Mouse (Mus musculus) liver, embryonic 14.5 days (tissue): ENCODE data around the gene Gimap4. TPM values are rescaled to one million over a fixed set of nuclear protein-coding genes. Genes with fewer than 3 reads are reported as not detected.
A peak's percentile ranks its signal among the peaks of the same experiment; 100 is the strongest.

ENCODE experiments used
- ATAC-seq: fragments of 200-750 bp; cut with Nextera tagmentation; 2 replicates; pipeline ENCODE4 v1.8.0; 2017; ENCODE audit warnings: moderate number of reproducible peaks, mild to moderate bottlenecking, moderate library complexity; ENCODE audit not compliant: insufficient read depth
- DNase-seq, 3 experiments: peaks; one replicate each; pipeline ENCODE4 v3.0.0-alpha.2; 2012 to 2013; ENCODE audit warnings: low read depth in 3 of 3, low spot score in 3 of 3
- H3K27ac ChIP-seq: fragments of 300-500 bp; sonication (generic); 2 replicates; pipeline ENCODE4 v1.5.1; 2014; ENCODE audit warnings: moderate library complexity, mild to moderate bottlenecking, control low read depth, inconsistent platforms
- H3K27me3 ChIP-seq: fragments of 300-500 bp; sonication (generic); 2 replicates; pipeline ENCODE4 v1.6.1; 2014; ENCODE audit warnings: mild to moderate bottlenecking, low read length, moderate library complexity; ENCODE audit not compliant: control insufficient read depth, insufficient read depth
- H3K36me3 ChIP-seq: fragments of 300-500 bp; sonication (generic); replicated peaks from 2 replicates; pipeline ENCODE4 v1.6.1; 2014; ENCODE audit warnings: low read depth; ENCODE audit not compliant: control insufficient read depth, insufficient read depth
- H3K4me1 ChIP-seq, 2 experiments: fragments of 200-500 bp in 1 of 2; fragments of 300-500 bp in 1 of 2; sonication (generic) in 1 of 2; replicated peaks; 2 replicates each; pipeline ENCODE4 v1.6.1; 2012 to 2014; ENCODE audit warnings: antibody characterized with exemption in 1 of 2, inconsistent platforms in 1 of 2, low read length in 1 of 2; ENCODE audit not compliant: control insufficient read depth in 2 of 2, insufficient read depth in 2 of 2
- H3K4me2 ChIP-seq: fragments of 300-500 bp; sonication (generic); 2 replicates; pipeline ENCODE4 v1.6.1; 2014; ENCODE audit warnings: low read depth, mild to moderate bottlenecking, control low read depth, moderate library complexity
- H3K4me3 ChIP-seq, 2 experiments: fragments of 200-500 bp in 1 of 2; fragments of 300-500 bp in 1 of 2; sonication (generic) in 1 of 2; 2 replicates each; pipeline ENCODE4 v1.5.1; 2012 to 2014; ENCODE audit warnings: low read depth in 2 of 2, low read length in 2 of 2, mild to moderate bottlenecking in 2 of 2, control low read depth in 1 of 2, inconsistent platforms in 1 of 2, moderate library complexity in 1 of 2; ENCODE audit not compliant: insufficient read depth in 1 of 2
- H3K9ac ChIP-seq: fragments of 300-500 bp; sonication (generic); replicated peaks from 2 replicates; pipeline ENCODE4 v1.6.1; 2014; ENCODE audit warnings: mild to moderate bottlenecking, control low read depth, moderate library complexity
- H3K9me3 ChIP-seq: fragments of 300-500 bp; sonication (generic); 2 replicates; pipeline ENCODE4 v1.6.1; 2016; ENCODE audit warnings: low read length, mixed read lengths; ENCODE audit not compliant: control insufficient read depth
- CTCF ChIP-seq: IDR thresholded peaks from 2 replicates; pipeline ENCODE4 v1.5.1; 2016; ENCODE audit warnings: antibody characterized with exemption, low read depth, control low read depth
- EP300 ChIP-seq: IDR thresholded peaks from 2 replicates; pipeline ENCODE4 v1.6.1; 2016; ENCODE audit warnings: antibody characterized with exemption, low read depth
- WGBS: fragments of 180-500 bp; shearing (Covaris S2); extraction: QIAGEN DNeasy Blood & Tissue Kit; methylation state at CpG from one replicate; pipeline ENCODE4 v1.1.7; 2014; ENCODE audit not compliant: insufficient replicate concordance; 5-methylcytosine and 5-hydroxymethylcytosine counted together
- polyA plus RNA-seq, 2 experiments: library from polyadenylated mRNA; depleted of rRNA in 1 of 2; stranded (reverse) in 1 of 2; unstranded in 1 of 2; fragments of >200 nt; fragmentation: Nextera tagmentation in 1 of 2; extraction: Ambion mirVana in 1 of 2; gene quantifications; 2 replicates each; pipeline versions ENCODE4 v1.2.1 to v1.2.3; 2012 to 2014

Gimap4 gene
- polyA plus RNA-seq, 2 experiments, result 6.2 to 8.3 TPM

DNA sequence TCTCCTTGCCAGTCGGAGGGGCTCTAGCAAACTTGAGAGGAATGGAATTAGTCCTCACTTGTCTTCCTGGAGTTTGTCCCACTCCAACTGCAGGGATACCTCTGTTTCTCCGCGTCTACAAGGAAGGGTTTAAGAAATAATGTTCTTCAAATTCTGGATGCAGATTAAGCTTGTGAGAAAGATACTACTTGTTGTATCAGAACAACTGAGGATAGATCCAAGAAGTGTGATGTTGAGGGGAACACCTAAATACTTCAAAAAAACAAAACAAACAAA, 55.4 kb downstream of the Gimap4 start:
- ATAC-seq, result no peak
- H3K9ac ChIP-seq, result no peak overlapping the region
- H3K27me3 ChIP-seq, result no peaks in the 10 kb centered on the region
- no peak for TF ChIP-seq EP300
- no peak for TF ChIP-seq CTCF
- WGBS, result 40% methylated on average over 3 of the region's 3 CpGs
- H3K9me3 ChIP-seq, result no peaks in the 10 kb centered on the region
- H3K4me2 ChIP-seq, result peak overlapping the region; percentile 6; the same call in 1 of the 2 replicates
- 0 out of 4 replicates have a peak overlapping the region, but pooled peaks of 1 of the 2 experiments have one; percentile 3 for H3K4me3 ChIP-seq
- H3K4me1 ChIP-seq, result peaks cover 0 to 14% of the 10 kb centered on the region in 2 experiments; a peak in 2 of 4 replicates
- H3K36me3 ChIP-seq, result no peaks in the 10 kb centered on the region
- no peak for DNase-seq
- no peak overlapping the region for H3K27ac ChIP-seq

DNA sequence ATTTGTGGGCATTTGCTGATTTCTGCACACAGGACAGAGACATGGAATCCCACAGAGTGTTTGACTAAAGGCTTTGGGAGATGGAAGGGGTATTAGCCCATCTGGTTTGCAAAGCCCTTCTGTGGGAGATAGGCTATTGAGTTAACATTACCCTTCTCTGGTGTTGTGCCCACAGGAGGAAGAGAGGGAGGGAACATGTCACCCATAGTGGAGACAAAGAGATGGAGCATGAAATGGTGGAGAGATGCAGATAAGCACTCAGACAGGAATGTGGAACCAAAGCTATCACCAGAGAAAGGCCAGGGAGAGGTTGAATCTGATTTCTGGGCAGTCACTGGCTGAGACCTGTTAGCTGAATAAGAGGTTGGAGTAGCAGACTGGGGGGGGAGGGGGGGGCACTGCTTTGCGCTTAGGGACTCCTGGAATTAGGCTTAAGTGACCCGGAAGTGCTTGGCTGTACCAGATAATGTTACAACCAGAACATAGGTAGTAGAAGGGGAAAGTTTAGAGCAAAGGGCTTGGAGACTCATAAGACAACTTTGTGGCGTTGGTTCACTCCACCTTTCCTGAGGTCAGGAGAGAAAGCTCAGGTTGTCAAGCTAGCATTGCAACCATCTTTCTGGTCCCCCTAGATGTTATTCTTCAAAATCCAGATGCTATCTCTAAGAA, 56.3 kb downstream of the Gimap4 start:
- no peaks in the 10 kb centered on the region for H3K27me3 ChIP-seq
- no peak overlapping the region for H3K27ac ChIP-seq
- ATAC-seq (no peak), DNase-seq (no peak)
- TF ChIP-seq CTCF (no peak), EP300 (no peak)
- H3K9ac ChIP-seq, result no peak overlapping the region
- H3K4me2 ChIP-seq, result no peak overlapping the region
- WGBS, result 28% methylated on average over 3 of the region's 3 CpGs
- no peak overlapping the region for H3K4me3 ChIP-seq
- H3K36me3 ChIP-seq, result no peaks in the 10 kb centered on the region
- no peaks in the 10 kb centered on the region for H3K9me3 ChIP-seq
- H3K4me1 ChIP-seq, result peaks cover 0 to 14% of the 10 kb centered on the region in 2 experiments; a peak in 2 of 4 replicates

DNA sequence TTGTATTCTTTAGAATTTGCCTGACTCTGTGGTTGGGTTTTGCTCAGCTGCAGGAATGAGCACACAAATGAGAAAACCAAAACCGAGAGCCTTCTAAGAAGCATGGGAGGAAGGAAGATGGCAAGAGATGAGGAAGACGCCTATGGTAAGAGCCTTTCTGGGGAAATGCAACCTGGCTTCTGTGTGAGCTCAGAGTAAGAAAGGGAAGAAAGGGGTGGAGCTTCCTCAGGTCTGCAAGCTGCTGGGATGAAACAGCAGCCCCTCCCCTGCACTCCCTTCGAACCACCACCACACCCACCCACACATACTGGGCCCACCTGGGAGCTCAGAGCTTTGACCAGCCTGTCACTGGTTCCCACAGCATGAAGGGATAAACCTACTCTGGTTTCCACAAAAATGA, 56.9 kb downstream of the Gimap4 start:
- no peak overlapping the region for H3K9ac ChIP-seq
- no peak overlapping the region for H3K4me3 ChIP-seq
- DNase-seq, result no peak
- no peaks in the 10 kb centered on the region for H3K27me3 ChIP-seq
- TF ChIP-seq EP300, result no peak
- no peak for TF ChIP-seq CTCF
- H3K36me3 ChIP-seq, result no peaks in the 10 kb centered on the region
- no peaks in the 10 kb centered on the region for H3K9me3 ChIP-seq
- 18% methylated on average over 3 of the region's 3 CpGs for WGBS
- ATAC-seq, result no peak
- H3K27ac ChIP-seq, result no peak overlapping the region
- H3K4me1 ChIP-seq, result peaks cover 0 to 16% of the 10 kb centered on the region in 2 experiments; a peak in 2 of 4 replicates
- H3K4me2 ChIP-seq, result no peak overlapping the region

Other genes starting within 250 kb of the Gimap4 start
- 2.2 and 2.8 TPM in 2 replicates for gene Zfp467, start 238.7 kb upstream of the Gimap4 start, polyA plus RNA-seq (2012; rRNA removed)
- 2.3 and 2.9 TPM in 2 replicates for gene Zfp467, start 238.7 kb upstream of the Gimap4 start, polyA plus RNA-seq (2014; fragmentation: Nextera tagmentation; extraction: Ambion mirVana)
- gene Sspo, start 236.3 kb upstream of the Gimap4 start, polyA plus RNA-seq (2012; rRNA removed), result 0.04 and 0.09 TPM in 2 replicates
- gene Sspo, start 236.3 kb upstream of the Gimap4 start, polyA plus RNA-seq (2014; fragmentation: Nextera tagmentation; extraction: Ambion mirVana), result not detected in 2 replicates
- gene Atp6v0e2, start 146.9 kb upstream of the Gimap4 start, polyA plus RNA-seq (2012; rRNA removed), result 0.75 and 1.0 TPM in 2 replicates
- gene Atp6v0e2, start 146.9 kb upstream of the Gimap4 start, polyA plus RNA-seq (2014; fragmentation: Nextera tagmentation; extraction: Ambion mirVana), result 0.77 and 0.81 TPM in 2 replicates
- gene Lrrc61, start 129.8 kb upstream of the Gimap4 start, polyA plus RNA-seq (2012; rRNA removed), result 2.8 and 3.0 TPM in 2 replicates
- gene Lrrc61, start 129.8 kb upstream of the Gimap4 start, polyA plus RNA-seq (2014; fragmentation: Nextera tagmentation; extraction: Ambion mirVana), result 1.3 and 1.7 TPM in 2 replicates
- 11.3 and 12.0 TPM in 2 replicates for gene Rarres2, start 111.8 kb upstream of the Gimap4 start, polyA plus RNA-seq (2012; rRNA removed)
- gene Rarres2, start 111.8 kb upstream of the Gimap4 start, polyA plus RNA-seq (2014; fragmentation: Nextera tagmentation; extraction: Ambion mirVana), result 16.3 and 20.0 TPM in 2 replicates
- gene Gm45021, start 94.9 kb upstream of the Gimap4 start, polyA plus RNA-seq (2012; rRNA removed), result not detected in 2 replicates
- gene Gm45021, start 94.9 kb upstream of the Gimap4 start, polyA plus RNA-seq (2014; fragmentation: Nextera tagmentation; extraction: Ambion mirVana), result not detected in 2 replicates
- 7.1 and 7.3 TPM in 2 replicates for gene Repin1, start 90.7 kb upstream of the Gimap4 start, polyA plus RNA-seq (2012; rRNA removed)
- 6.3 and 6.5 TPM in 2 replicates for gene Repin1, start 90.7 kb upstream of the Gimap4 start, polyA plus RNA-seq (2014; fragmentation: Nextera tagmentation; extraction: Ambion mirVana)
- not detected in 2 replicates for gene Gm44965, start 90.6 kb upstream of the Gimap4 start, polyA plus RNA-seq (2012; rRNA removed)
- not detected in 2 replicates for gene Gm44965, start 90.6 kb upstream of the Gimap4 start, polyA plus RNA-seq (2014; fragmentation: Nextera tagmentation; extraction: Ambion mirVana)
- gene Zfp775, start 82.5 kb upstream of the Gimap4 start, polyA plus RNA-seq (2012; rRNA removed), result 1.0 TPM in 2 replicates
- gene Zfp775, start 82.5 kb upstream of the Gimap4 start, polyA plus RNA-seq (2014; fragmentation: Nextera tagmentation; extraction: Ambion mirVana), result 1.4 and 1.7 TPM in 2 replicates
- gene AI854703, start 57.8 kb upstream of the Gimap4 start, polyA plus RNA-seq (2012; rRNA removed), result 0.31 and 0.34 TPM in 2 replicates
- 0.06 and 0.27 TPM in 2 replicates for gene AI854703, start 57.8 kb upstream of the Gimap4 start, polyA plus RNA-seq (2014; fragmentation: Nextera tagmentation; extraction: Ambion mirVana)
- gene Gimap8, start 37.3 kb upstream of the Gimap4 start, polyA plus RNA-seq (2012; rRNA removed), result 0.90 and 1.3 TPM in 2 replicates
- gene Gimap8, start 37.3 kb upstream of the Gimap4 start, polyA plus RNA-seq (2014; fragmentation: Nextera tagmentation; extraction: Ambion mirVana), result 0.17 and 0.18 TPM in 2 replicates
- 3.9 and 7.2 TPM in 2 replicates for gene Gimap9, start 8.4 kb upstream of the Gimap4 start, polyA plus RNA-seq (2012; rRNA removed)
- 8.0 and 10.6 TPM in 2 replicates for gene Gimap9, start 8.4 kb upstream of the Gimap4 start, polyA plus RNA-seq (2014; fragmentation: Nextera tagmentation; extraction: Ambion mirVana)
- gene Gimap6, start 23.7 kb downstream of the Gimap4 start, polyA plus RNA-seq (2012; rRNA removed), result 2.7 and 4.3 TPM in 2 replicates
- gene Gimap6, start 23.7 kb downstream of the Gimap4 start, polyA plus RNA-seq (2014; fragmentation: Nextera tagmentation; extraction: Ambion mirVana), result 6.6 and 6.8 TPM in 2 replicates
- 0.39 TPM in 1 of 2 replicates, not detected in the other for gene Gm28053, start 34.1 kb downstream of the Gimap4 start, polyA plus RNA-seq (2012; rRNA removed)
- 0.48 and 1.0 TPM in 2 replicates for gene Gm28053, start 34.1 kb downstream of the Gimap4 start, polyA plus RNA-seq (2014; fragmentation: Nextera tagmentation; extraction: Ambion mirVana)
- 0.06 TPM in 1 of 2 replicates, not detected in the other for gene Gimap7, start 34.1 kb downstream of the Gimap4 start, polyA plus RNA-seq (2012; rRNA removed)
- gene Gimap7, start 34.1 kb downstream of the Gimap4 start, polyA plus RNA-seq (2014; fragmentation: Nextera tagmentation; extraction: Ambion mirVana), result 0.10 TPM in 1 of 2 replicates, not detected in the other
- gene Gimap1, start 54.5 kb downstream of the Gimap4 start, polyA plus RNA-seq (2012; rRNA removed), result 1.1 and 1.8 TPM in 2 replicates
- 3.2 and 5.5 TPM in 2 replicates for gene Gimap1, start 54.5 kb downstream of the Gimap4 start, polyA plus RNA-seq (2014; fragmentation: Nextera tagmentation; extraction: Ambion mirVana)
- gene Gimap5, start 61.6 kb downstream of the Gimap4 start, polyA plus RNA-seq (2012; rRNA removed), result 1.8 and 1.9 TPM in 2 replicates
- gene Gimap5, start 61.6 kb downstream of the Gimap4 start, polyA plus RNA-seq (2014; fragmentation: Nextera tagmentation; extraction: Ambion mirVana), result 2.1 and 2.7 TPM in 2 replicates
- 0.05 and 0.06 TPM in 2 replicates for gene Gimap3, start 86.3 kb downstream of the Gimap4 start, polyA plus RNA-seq (2012; rRNA removed)
- not detected in 2 replicates for gene Gimap3, start 86.3 kb downstream of the Gimap4 start, polyA plus RNA-seq (2014; fragmentation: Nextera tagmentation; extraction: Ambion mirVana)
- gene Tmem176a, start 156.4 kb downstream of the Gimap4 start, polyA plus RNA-seq (2012; rRNA removed), result 34.5 and 37.1 TPM in 2 replicates
- gene Tmem176a, start 156.4 kb downstream of the Gimap4 start, polyA plus RNA-seq (2014; fragmentation: Nextera tagmentation; extraction: Ambion mirVana), result 112 and 126 TPM in 2 replicates
- gene Tmem176b, start 156.9 kb downstream of the Gimap4 start, polyA plus RNA-seq (2012; rRNA removed), result 94.7 and 107 TPM in 2 replicates
- gene Tmem176b, start 156.9 kb downstream of the Gimap4 start, polyA plus RNA-seq (2014; fragmentation: Nextera tagmentation; extraction: Ambion mirVana), result 146 and 152 TPM in 2 replicates
- gene Aoc1, start 188.3 kb downstream of the Gimap4 start, polyA plus RNA-seq (2012; rRNA removed), result 0.02 TPM in 1 of 2 replicates, not detected in the other
- not detected in 2 replicates for gene Aoc1, start 188.3 kb downstream of the Gimap4 start, polyA plus RNA-seq (2014; fragmentation: Nextera tagmentation; extraction: Ambion mirVana)
- not detected in 2 replicates for gene 1600015I10Rik, start 245.3 kb downstream of the Gimap4 start, polyA plus RNA-seq (2012; rRNA removed)
- gene 1600015I10Rik, start 245.3 kb downstream of the Gimap4 start, polyA plus RNA-seq (2014; fragmentation: Nextera tagmentation; extraction: Ambion mirVana), result not detected in 2 replicates